Mouse (Mus musculus): ENCODE data around the gene Kdm1a.

The Kdm1a gene

GRCm38 (mm10) chr4:136602018-136602554 lies 437 bp downstream of the Kdm1a start:
- DNase-seq (ENCODE audit: low spot score in 2 of 2), result peak; percentile 7 to 34

DNA sequence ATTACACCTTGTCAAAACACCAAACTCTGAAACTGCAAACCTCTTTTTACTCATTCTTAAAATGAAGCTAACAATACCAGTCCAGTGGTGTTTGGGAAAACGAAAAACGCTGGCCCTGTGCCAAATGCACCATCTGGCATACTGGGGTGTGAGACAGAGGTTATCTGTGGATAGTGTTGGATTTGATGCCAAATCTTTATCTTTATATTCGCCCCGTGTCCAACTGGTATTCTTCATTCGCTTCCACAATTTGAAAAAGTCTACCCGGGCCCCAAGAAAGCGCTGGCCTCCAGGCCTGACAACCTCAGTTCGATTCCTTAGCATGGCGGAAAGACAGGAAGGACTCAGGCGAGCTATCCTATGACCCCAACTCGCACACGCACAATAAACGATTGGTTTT lies 1.0 kb downstream of the Kdm1a start:
- DNase-seq (ENCODE audit: low spot score in 2 of 2), result peak in 1 of 2 experiments; percentile 21

DNA sequence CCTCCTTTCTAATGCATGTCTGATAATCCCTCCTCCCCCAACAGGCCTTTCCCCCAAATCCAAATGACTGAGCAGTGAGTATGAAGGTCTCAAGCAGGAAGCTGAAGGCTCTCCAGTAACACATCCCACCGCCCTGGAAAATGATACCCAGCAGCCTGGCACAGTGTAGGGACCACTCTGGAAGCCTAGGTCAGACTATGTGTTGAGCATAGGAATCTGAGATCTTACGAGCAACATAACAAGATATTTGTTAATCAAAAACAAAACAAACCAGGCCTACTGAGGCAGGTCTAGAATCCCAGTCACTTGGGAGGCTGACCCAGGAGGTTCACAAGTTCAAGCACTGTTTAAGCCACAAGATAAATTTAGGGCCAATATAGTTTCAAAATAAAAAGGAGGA lies 2.0 kb downstream of the Kdm1a start:
- DNase-seq (ENCODE audit: low spot score in 2 of 2), result no peak

DNA sequence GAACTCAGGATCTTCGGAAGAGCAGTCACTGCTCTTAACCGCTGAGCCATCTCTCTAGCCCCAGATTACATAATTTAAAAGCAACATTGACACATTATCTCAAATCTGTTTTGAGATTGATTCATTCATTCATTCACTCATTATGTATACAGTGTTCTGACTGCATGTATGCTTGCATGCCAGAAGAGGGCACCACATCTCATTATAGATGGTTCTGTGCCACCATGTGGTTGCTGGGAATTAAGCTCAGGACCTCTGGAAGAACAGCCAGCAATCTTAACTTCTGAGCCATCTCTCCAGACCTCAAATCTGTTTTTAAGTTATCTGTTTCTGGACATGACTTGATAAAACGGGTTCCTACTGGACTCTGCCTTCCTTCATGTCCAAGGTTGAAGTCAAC lies 2.7 kb downstream of the Kdm1a start:
- no peak for DNase-seq (ENCODE audit: low spot score in 2 of 2)

- no peak for DNase-seq (ENCODE audit: low spot score in 2 of 2)
These were observed 4.2 kb downstream of the Kdm1a start for GRCm38 (mm10) chr4:136598268-136598876.

GRCm38 (mm10) chr4:136595221-136595620 lies 7.3 kb downstream of the Kdm1a start:
- no peak for DNase-seq (ENCODE audit: low spot score in 2 of 2)

DNA sequence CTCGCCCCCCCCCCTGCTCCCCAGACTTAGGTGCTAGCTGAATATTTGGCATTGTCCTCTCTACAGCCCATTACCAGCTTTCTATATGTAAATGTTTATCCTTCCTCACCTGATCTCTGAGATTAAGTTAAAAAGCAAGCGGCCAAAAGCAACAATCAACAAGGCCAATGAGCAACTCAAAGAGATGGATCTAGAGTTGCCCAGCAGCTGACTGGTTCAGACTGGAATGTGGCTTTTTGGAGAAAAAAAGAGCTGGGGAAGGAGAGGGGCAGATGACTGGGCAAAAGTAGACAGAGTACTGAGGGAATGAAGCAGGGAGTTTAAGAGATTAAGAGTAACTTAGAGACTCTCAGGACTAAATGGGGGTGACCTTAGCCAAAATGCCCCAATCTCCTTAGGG lies 8.5 kb downstream of the Kdm1a start:
- no peak for DNase-seq (ENCODE audit: low spot score in 2 of 2)

GRCm38 (mm10) chr4:136592111-136592510 lies 10.4 kb downstream of the Kdm1a start:
- no peak for DNase-seq (ENCODE audit: low spot score in 2 of 2)

- no peak for DNase-seq (ENCODE audit: low spot score in 2 of 2)
These were observed 14.5 kb downstream of the Kdm1a start for GRCm38 (mm10) chr4:136588003-136588402.

DNA sequence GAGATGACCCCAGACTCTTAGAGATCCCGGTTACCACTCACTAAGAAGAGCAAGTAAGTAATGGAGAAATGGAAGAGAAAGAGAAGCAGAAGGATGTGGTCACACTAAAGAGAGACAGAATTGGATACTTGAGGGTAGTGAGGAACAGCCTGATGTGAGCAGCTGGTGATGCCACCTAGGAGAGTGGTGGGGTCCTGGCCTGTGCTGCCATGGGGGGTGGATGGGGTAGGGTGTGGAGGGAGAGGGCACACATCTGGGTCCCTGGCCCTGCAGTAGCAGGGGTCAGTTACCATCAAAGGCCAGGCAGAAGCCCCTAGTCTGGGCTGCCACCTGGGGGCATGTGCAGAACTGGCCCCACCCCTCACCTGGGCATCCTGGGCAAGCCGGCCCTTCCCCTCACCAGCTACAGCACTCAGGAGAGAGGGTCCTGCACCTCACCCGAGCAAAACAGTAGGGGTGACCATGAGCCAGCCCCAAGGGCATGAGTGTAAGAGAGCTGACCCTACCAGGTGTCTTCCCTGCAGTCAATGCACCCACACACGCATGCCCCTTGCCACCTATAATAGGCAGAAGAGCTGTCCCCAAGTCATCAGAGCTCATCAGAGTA lies 15.2 kb downstream of the Kdm1a start:
- DNase-seq (ENCODE audit: low spot score in 2 of 2), result no peak

DNA sequence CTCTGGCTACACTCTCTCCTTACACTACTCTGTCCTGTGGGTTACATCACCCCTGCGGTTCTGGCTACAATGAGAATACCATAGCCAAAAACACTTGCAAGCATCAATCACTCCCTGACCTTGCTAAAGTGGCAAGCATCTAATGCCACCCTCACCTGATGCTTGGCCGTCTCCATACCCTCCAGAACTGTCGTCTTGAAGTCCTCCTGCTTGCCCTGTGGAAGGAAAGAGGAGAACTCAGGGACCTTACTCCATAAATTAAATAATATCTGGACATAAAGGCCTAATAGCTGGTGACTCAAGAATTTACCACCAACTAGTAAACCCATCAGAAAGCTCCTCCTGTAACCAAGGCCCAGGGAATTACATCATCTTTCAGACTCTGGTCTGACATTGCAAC lies 20.6 kb downstream of the Kdm1a start:
- DNase-seq (ENCODE audit: low spot score in 2 of 2), result no peak

DNA sequence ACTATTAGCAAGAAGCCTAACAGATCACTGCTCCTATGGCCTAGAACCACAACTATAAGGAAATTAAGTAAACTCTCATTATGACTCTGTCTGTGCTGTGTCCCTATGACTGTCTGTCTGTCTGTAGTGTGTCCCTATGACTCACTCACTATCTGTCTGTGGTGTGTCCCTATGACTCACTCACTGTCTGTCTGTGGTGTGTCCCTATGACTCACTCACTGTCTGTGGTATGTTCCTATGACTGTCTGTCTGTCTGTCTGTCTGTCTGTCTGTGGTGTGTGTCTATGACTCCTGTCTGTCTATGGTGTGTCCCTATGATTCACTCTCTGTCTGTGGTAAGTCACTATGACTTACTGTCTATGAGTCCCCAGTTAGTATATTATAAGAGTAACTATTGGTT lies 32.5 kb downstream of the Kdm1a start:
- no peak for DNase-seq (ENCODE audit: low spot score in 2 of 2)

DNA sequence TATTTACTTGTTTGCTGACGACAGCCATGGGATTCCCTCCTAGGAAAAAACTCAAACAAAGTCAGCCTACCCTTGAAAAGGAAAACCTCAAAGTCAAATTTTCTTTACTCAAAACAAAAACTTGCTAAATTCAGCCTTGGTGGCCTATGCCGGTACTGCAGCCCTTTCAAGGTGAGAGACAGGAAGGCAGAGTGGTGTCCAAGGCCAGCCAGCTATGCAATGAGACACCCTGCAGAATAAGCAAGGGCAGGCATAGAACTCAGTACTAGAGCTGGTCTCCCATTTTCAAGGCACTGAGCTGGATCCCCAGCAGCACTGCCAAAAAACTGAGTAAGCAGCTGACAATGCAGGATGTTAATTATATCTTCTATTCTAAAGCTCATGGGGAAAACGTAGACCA lies 33.9 kb downstream of the Kdm1a start:
- no peak for DNase-seq (ENCODE audit: low spot score in 2 of 2)

DNA sequence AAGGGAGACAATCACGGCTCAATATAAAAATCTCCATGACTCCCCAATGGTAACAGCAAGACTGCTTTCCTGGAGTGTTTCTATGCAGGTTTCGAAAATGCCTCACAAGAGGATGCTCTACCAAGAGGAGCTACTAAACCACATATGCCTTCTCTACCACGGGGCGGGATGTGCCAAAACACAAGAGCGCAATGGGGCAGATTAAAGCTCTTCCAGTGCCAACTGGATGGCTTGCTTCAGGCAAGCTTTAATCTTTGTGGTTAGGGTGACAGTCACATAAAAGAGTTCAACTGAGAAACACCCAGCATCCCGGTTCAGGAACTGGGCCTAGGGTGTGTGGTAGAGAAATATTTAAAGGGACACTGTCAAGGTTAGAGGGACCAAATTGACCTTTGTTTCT lies 39.8 kb downstream of the Kdm1a start:
- DNase-seq (ENCODE audit: low spot score in 2 of 2), result no peak

DNA sequence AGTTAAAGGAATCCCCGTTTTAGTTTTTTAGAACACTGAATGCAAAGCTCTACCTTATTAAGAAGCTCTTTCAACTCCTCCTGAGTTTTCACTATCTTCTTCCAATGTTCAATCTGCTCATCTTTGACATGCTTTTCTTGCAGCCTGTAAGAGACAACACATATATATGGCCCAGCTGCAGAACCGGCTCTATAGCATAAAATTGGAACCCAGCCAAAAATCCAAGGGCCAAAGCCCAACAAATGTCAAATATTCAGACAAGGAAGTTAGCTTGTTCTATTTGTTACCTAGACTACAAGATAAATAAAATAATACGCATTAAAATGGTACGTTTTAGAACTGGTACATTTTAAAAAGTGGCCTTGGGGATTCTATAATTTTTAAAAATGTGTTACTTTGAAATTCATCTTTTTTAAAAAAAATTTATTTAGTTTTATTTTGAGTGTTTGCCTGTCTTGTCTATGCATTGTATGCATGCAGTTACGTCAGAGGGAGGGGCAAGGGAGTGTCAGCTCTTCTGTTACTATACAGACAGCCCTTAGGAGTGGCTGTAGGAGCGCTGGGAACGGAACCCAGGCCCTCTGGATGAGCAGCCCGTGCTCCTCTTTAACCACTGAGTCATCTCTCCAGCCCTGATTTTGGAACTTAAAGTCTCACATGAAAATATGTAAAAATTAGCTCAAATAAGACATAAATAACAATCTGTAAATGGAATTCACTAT lies 42.1 kb downstream of the Kdm1a start:
- no peak for DNase-seq (ENCODE audit: low spot score in 2 of 2)

- no peak for DNase-seq (ENCODE audit: low spot score in 2 of 2)
These were observed 42.8 kb downstream of the Kdm1a start for GRCm38 (mm10) chr4:136559690-136560089.

DNA sequence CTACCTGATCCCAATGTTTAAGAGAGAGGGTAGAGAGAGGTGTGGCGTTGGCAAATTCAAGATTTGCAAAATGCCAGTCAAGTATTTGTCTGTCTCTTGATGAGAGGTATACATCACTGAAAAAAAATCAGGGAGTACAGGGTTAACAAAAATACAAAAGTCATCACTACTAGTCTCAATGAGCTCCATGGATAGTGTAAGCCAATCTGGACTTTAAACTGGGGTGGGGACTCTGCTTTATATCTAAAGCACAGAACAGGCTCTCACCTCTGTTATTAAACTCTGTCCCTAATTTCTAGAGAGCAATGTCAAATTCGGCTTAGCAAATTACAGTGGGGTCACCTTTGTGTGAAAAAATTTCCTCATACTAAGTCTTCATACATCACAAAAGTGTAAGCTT lies 44.9 kb downstream of the Kdm1a start:
- DNase-seq (ENCODE audit: low spot score in 2 of 2), result no peak

- no peak for DNase-seq (ENCODE audit: low spot score in 2 of 2)
These were observed 49.4 kb downstream of the Kdm1a start for GRCm38 (mm10) chr4:136553108-136553507.

- DNase-seq (ENCODE audit: low spot score in 2 of 2), result no peak
These were observed 54.1 kb downstream of the Kdm1a start for GRCm38 (mm10) chr4:136548381-136548801.

GRCm38 (mm10) chr4:136547721-136548120 lies 54.8 kb downstream of the Kdm1a start:
- DNase-seq (ENCODE audit: low spot score in 2 of 2), result no peak

DNA sequence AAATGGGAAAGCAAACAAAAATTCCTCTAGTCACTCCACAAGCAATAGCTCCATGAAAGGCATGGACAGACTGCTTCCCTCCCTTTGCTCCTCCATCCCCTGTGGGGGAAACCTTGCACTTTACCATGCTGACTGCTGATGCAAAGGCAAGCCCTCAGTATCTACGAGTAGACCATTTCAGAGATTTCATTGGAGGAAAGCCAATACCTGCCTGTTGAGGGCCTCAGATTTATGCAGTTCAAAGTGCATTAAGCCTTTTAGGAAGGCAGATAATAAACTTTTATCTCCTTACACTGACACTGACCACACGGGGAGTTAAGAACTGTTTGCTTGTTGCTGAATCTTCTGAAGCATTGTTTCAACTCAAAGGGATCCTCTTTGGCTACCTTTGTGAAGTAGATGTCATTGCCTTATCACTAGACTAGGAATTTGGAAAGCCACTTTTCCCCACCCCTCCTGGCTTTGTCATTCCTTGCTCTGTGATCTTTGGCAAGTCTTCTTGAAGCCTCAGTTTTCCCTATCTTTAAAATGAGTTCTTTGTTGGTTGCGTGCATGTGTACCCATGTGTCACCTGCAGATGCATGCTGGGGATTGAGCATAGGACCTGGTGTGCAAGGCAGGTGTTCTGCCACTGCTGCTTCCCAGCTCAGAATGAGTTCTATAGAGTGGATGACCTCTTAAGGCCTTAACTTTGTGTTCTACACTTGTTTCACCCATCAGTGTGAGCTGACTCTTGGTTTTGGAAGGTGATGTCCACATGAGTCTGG lies 56.1 kb downstream of the Kdm1a start:
- DNase-seq (ENCODE audit: low spot score in 2 of 2), result no peak

DNA sequence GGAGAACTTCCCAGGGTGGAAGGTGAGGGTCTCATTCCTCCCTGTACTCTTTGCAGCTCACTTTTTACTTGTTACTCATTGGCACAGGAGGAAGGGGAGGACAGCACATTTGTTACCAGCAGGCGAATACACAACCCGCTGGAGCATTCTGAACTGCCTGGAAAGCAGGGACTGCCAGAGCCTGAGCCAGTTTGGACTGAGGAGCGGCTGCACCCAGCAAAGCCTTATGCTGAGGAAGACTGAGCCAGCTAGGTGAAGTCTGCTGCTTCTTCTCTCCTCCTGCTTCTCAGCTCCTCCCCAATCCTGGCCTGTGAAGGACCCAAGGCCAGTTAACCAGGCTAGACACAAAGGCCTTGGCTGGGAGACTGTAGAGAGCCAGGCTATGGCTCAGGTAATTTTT lies 57.4 kb downstream of the Kdm1a start:
- no peak for DNase-seq (ENCODE audit: low spot score in 2 of 2)
